Mouse (Mus musculus) heart, embryonic 13.5 days (tissue): ENCODE data around the gene Fbxw8. TPM values are rescaled to one million over a fixed set of nuclear protein-coding genes. Genes with fewer than 3 reads are reported as not detected.
A peak's percentile ranks its signal among the peaks of the same experiment; 100 is the strongest.

ENCODE experiments used
- ATAC-seq: fragments of 200-750 bp; cut with Nextera tagmentation; 2 replicates; pipeline ENCODE4 v1.8.0; 2017; ENCODE audit warnings: moderate TSS enrichment; ENCODE audit not compliant: insufficient number of reproducible peaks, low FRiP score, low TSS enrichment; ENCODE audit errors: extremely low read depth
- H3K27ac ChIP-seq: fragments of 300-500 bp; sonication (generic); replicated peaks from 2 replicates; pipeline ENCODE4 v1.5.1; 2015; ENCODE audit warnings: moderate library complexity, mild to moderate bottlenecking, inconsistent platforms
- H3K27me3 ChIP-seq: fragments of 300-500 bp; sonication (generic); replicated peaks from 2 replicates; pipeline ENCODE4 v1.6.1; 2015; ENCODE audit warnings: mild to moderate bottlenecking, inconsistent platforms
- H3K36me3 ChIP-seq: fragments of 300-500 bp; sonication (generic); 2 replicates; pipeline ENCODE4 v1.6.1; 2015; ENCODE audit warnings: mild to moderate bottlenecking, inconsistent platforms
- H3K4me1 ChIP-seq: fragments of 300-500 bp; sonication (generic); 2 replicates; pipeline ENCODE4 v1.6.1; 2015; ENCODE audit warnings: inconsistent platforms
- H3K4me2 ChIP-seq: fragments of 300-500 bp; sonication (generic); 2 replicates; pipeline ENCODE4 v1.6.1; 2015; ENCODE audit warnings: inconsistent platforms, mild to moderate bottlenecking, moderate library complexity
- H3K4me3 ChIP-seq: fragments of 300-500 bp; sonication (generic); 2 replicates; pipeline ENCODE4 v1.5.1; 2015; ENCODE audit warnings: moderate library complexity, mild to moderate bottlenecking, inconsistent platforms
- H3K9ac ChIP-seq: fragments of 300-500 bp; sonication (generic); 2 replicates; pipeline ENCODE4 v1.6.1; 2015; ENCODE audit warnings: inconsistent platforms, mild to moderate bottlenecking, moderate library complexity
- H3K9me3 ChIP-seq: fragments of 300-500 bp; sonication (generic); 2 replicates; pipeline ENCODE4 v1.6.1; 2016; ENCODE audit warnings: inconsistent platforms
- WGBS: fragments of 180-500 bp; shearing (Covaris S2); methylation state at CpG from one replicate; pipeline ENCODE4 v1.1.7; 2015; ENCODE audit warnings: mixed read lengths; 5-methylcytosine and 5-hydroxymethylcytosine counted together
- polyA plus RNA-seq: library from polyadenylated mRNA; unstranded; fragments of >200 nt; fragmentation: Nextera tagmentation; extraction: Ambion mirVana; gene quantifications from 2 replicates; pipeline ENCODE4 v1.2.1, GENCODE M21; 2015

Fbxw8 gene
- polyA plus RNA-seq = 21.5 and 22.0 TPM in 2 replicates

GRCm38 (mm10) chr5:118154839-118155564, at the start of gene Fbxw8:
TSS of gene Fbxw8 (minus strand) at chr5:118155464.
- H3K4me3 ChIP-seq = peak within 1 kb of the TSS; percentile 76
- H3K27me3 ChIP-seq = peaks cover 8% of the 10 kb centered on the region
- WGBS = under 1% methylated on average over 67 of the region's 67 CpGs
- ATAC-seq = peak; percentile 32; the same call in 1 of the 2 replicates
- H3K9me3 ChIP-seq = no peaks in the 10 kb centered on the region
- H3K4me2 ChIP-seq = peak within 1 kb of the TSS; percentile 75
- peak within 1 kb of the TSS; percentile 41 for H3K27ac ChIP-seq
- H3K9ac ChIP-seq = peak within 1 kb of the TSS; percentile 90
- peaks cover 21% of the 10 kb centered on the region for H3K36me3 ChIP-seq
- peaks cover 44% of the 10 kb centered on the region for H3K4me1 ChIP-seq

- H3K9ac ChIP-seq = no peak overlapping the region
- H3K9me3 ChIP-seq = no peaks in the 10 kb centered on the region
- no peak overlapping the region for H3K4me3 ChIP-seq
- no peak for ATAC-seq
- no peaks in the 10 kb centered on the region for H3K36me3 ChIP-seq
- H3K27me3 ChIP-seq = 0 out of 2 replicates have a peak, but pooled peaks cover 3% of the 10 kb centered on the region
- no peak overlapping the region for H3K27ac ChIP-seq
- WGBS = 79% methylated on average over 16 of the region's 16 CpGs
- H3K4me2 ChIP-seq = no peak overlapping the region
- no peaks in the 10 kb centered on the region for H3K4me1 ChIP-seq
Observed at GRCm38 (mm10) chr5:118204675-118205440, 49.6 kb upstream of the Fbxw8 start.

- WGBS = 61% methylated on average over 5 of the region's 5 CpGs
- peaks cover 9% of the 10 kb centered on the region for H3K27me3 ChIP-seq
- no peak for ATAC-seq
Observed at GRCm38 (mm10) chr5:118199670-118200069, 44.4 kb upstream of the Fbxw8 start.

GRCm38 (mm10) chr5:118197421-118197820, 42.2 kb upstream of the Fbxw8 start:
- WGBS = 71% methylated on average over 13 of the region's 13 CpGs
- H3K27me3 ChIP-seq = peaks cover 32% of the 10 kb centered on the region
- H3K9ac ChIP-seq = no peak overlapping the region
- H3K4me2 ChIP-seq = no peak overlapping the region
- H3K27ac ChIP-seq = no peak overlapping the region
- no peaks in the 10 kb centered on the region for H3K36me3 ChIP-seq
- no peaks in the 10 kb centered on the region for H3K9me3 ChIP-seq
- ATAC-seq = no peak
- no peak overlapping the region for H3K4me3 ChIP-seq
- no peaks in the 10 kb centered on the region for H3K4me1 ChIP-seq

More at GRCm38 (mm10) chr5:118199670-118200069, 44.4 kb upstream of the Fbxw8 start:
- Histone ChIP-seq H3K9me3 (no peaks in the 10 kb centered on the region), H3K9ac (no peak overlapping the region), H3K4me1 (no peaks in the 10 kb centered on the region), H3K36me3 (no peaks in the 10 kb centered on the region), H3K4me2 (no peak overlapping the region), H3K4me3 (no peak overlapping the region), H3K27ac (no peak overlapping the region)

GRCm38 (mm10) chr5:118192221-118192620, 37.0 kb upstream of the Fbxw8 start:
- H3K36me3 ChIP-seq = no peaks in the 10 kb centered on the region
- no peak overlapping the region for H3K4me3 ChIP-seq
- H3K9me3 ChIP-seq = no peaks in the 10 kb centered on the region
- WGBS = 26% methylated on average over 18 of the region's 18 CpGs
- peaks cover 73% of the 10 kb centered on the region for H3K27me3 ChIP-seq
- H3K27ac ChIP-seq = no peak overlapping the region
- H3K9ac ChIP-seq = no peak overlapping the region
- no peak for ATAC-seq
- no peak overlapping the region for H3K4me2 ChIP-seq
- H3K4me1 ChIP-seq = no peaks in the 10 kb centered on the region

GRCm38 (mm10) chr5:118190491-118190890, 35.2 kb upstream of the Fbxw8 start:
- ATAC-seq = no peak
- H3K27me3 ChIP-seq = peaks cover 66% of the 10 kb centered on the region
- H3K36me3 ChIP-seq = no peaks in the 10 kb centered on the region
- no peak overlapping the region for H3K9ac ChIP-seq
- no peak overlapping the region for H3K4me3 ChIP-seq
- H3K9me3 ChIP-seq = no peaks in the 10 kb centered on the region
- WGBS = 72% methylated on average over 9 of the region's 9 CpGs
- H3K27ac ChIP-seq = no peak overlapping the region
- no peak overlapping the region for H3K4me2 ChIP-seq
- H3K4me1 ChIP-seq = no peaks in the 10 kb centered on the region

GRCm38 (mm10) chr5:118188356-118188755, 33.1 kb upstream of the Fbxw8 start:
- H3K4me2 ChIP-seq = no peak overlapping the region
- H3K4me3 ChIP-seq = no peak overlapping the region
- H3K27ac ChIP-seq = no peak overlapping the region
- no peaks in the 10 kb centered on the region for H3K36me3 ChIP-seq
- ATAC-seq = no peak
- H3K4me1 ChIP-seq = no peaks in the 10 kb centered on the region
- no peaks in the 10 kb centered on the region for H3K9me3 ChIP-seq
- 56% methylated on average over 6 of the region's 6 CpGs for WGBS
- H3K9ac ChIP-seq = no peak overlapping the region
- peaks cover 50% of the 10 kb centered on the region for H3K27me3 ChIP-seq

- H3K4me1 ChIP-seq = no peaks in the 10 kb centered on the region
- no peak overlapping the region for H3K27ac ChIP-seq
- no peaks in the 10 kb centered on the region for H3K36me3 ChIP-seq
- ATAC-seq = no peak
- H3K9me3 ChIP-seq = no peaks in the 10 kb centered on the region
- peaks cover 37% of the 10 kb centered on the region for H3K27me3 ChIP-seq
- no peak overlapping the region for H3K9ac ChIP-seq
- no peak overlapping the region for H3K4me3 ChIP-seq
- 76% methylated on average over 8 of the region's 9 CpGs for WGBS
- no peak overlapping the region for H3K4me2 ChIP-seq
Observed at GRCm38 (mm10) chr5:118186903-118187633, 31.8 kb upstream of the Fbxw8 start.

GRCm38 (mm10) chr5:118177640-118178039, 22.4 kb upstream of the Fbxw8 start:
- no peaks in the 10 kb centered on the region for H3K36me3 ChIP-seq
- no peak overlapping the region for H3K27ac ChIP-seq
- H3K4me1 ChIP-seq = peaks cover 6% of the 10 kb centered on the region
- peaks cover 5% of the 10 kb centered on the region for H3K9me3 ChIP-seq
- peaks cover 75% of the 10 kb centered on the region for H3K27me3 ChIP-seq
- WGBS = 60% methylated on average over 7 of the region's 7 CpGs
- H3K4me2 ChIP-seq = no peak overlapping the region
- H3K9ac ChIP-seq = no peak overlapping the region
- no peak overlapping the region for H3K4me3 ChIP-seq
- no peak for ATAC-seq

- ATAC-seq = no peak
- Histone ChIP-seq H3K27me3 (peaks cover 98% of the 10 kb centered on the region), H3K36me3 (no peaks in the 10 kb centered on the region), H3K4me1 (peaks cover 22% of the 10 kb centered on the region), H3K4me3 (no peak overlapping the region), H3K9ac (no peak overlapping the region), H3K27ac (no peak overlapping the region), H3K4me2 (peak overlapping the region; percentile 68), H3K9me3 (peaks cover 5% of the 10 kb centered on the region)
- 25% methylated on average over 2 of the region's 2 CpGs for WGBS
Observed at GRCm38 (mm10) chr5:118175137-118175536, 19.9 kb upstream of the Fbxw8 start.
